Mouse (Mus musculus): ENCODE data around the gene Spin1. TPM values are rescaled to one million over a fixed set of nuclear protein-coding genes. Genes with fewer than 3 reads are reported as not detected.

Gene Spin1
- 2.9 and 3.8 TPM in 2 replicates for polyA plus RNA-seq (2012; rRNA removed)

GRCm38 (mm10) chr13:51100233-51101015 lies at the start of gene Spin1:
Gene Spin1 (plus strand): TSS chr13:51100880.

GRCm38 (mm10) chr13:51170691-51171680 lies 70.3 kb downstream of the Spin1 start, which contains the start of gene Nxnl2:
Gene Nxnl2 (plus strand): TSS chr13:51171022.

Other genes with a start within 250 kb of the Spin1 start
- gene Nxnl2, start 70.1 kb downstream of the Spin1 start, polyA plus RNA-seq (2012; rRNA removed): 1.5 and 3.2 TPM in 2 replicates